Mouse (Mus musculus): ENCODE data around the gene Podxl. TPM values are rescaled to one million over a fixed set of nuclear protein-coding genes. Genes with fewer than 3 reads are reported as not detected.

Podxl gene
- polyA plus RNA-seq, 1 experiment from 2014 or later: 9.2 TPM

- ATAC-seq (ENCODE audit: low FRiP score): no peak
- H3K9ac ChIP-seq (replicated peaks): no peak overlapping the region
- WGBS: 80% methylated on average over 1 of the region's 1 CpGs
Measured at GRCm38 (mm10) chr6:31592579-31593238, 28.9 kb upstream of the Podxl start.

DNA sequence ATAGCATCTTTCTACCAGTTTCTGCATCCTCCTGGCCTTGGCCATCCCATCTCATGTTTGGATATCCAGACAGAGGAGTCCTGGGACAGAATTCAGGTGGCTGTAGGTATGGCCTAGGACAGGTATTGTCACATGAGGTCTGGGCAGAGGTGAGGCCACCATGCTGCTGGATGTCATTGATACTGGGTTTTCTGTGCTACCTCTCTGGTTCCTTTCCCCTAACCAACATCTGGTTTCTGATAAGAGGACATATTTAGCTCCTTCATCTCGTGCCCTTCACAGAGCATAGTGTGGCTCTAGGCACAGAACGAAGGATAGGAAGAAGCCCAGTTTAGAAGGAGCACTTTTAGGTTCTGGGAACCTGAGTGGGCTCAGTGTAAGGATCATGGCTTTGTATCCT lies 28.3 kb upstream of the Podxl start:
- Histone ChIP-seq H3K4me3 (replicated peaks) (no peak overlapping the region), H3K4me2 (no peak overlapping the region), H3K9ac (replicated peaks) (no peak overlapping the region), H3K36me3 (no peaks in the 10 kb centered on the region), H3K9me3 (replicated peaks) (no peaks in the 10 kb centered on the region), H3K27me3 (replicated peaks) (no peaks in the 10 kb centered on the region), H3K27ac (replicated peaks) (no peak overlapping the region), H3K4me1 (peaks cover 11% of the 10 kb centered on the region)
- WGBS: 89% methylated on average over 2 of the region's 2 CpGs
- no peak for ATAC-seq (ENCODE audit: low FRiP score)

More at GRCm38 (mm10) chr6:31592579-31593238, 28.9 kb upstream of the Podxl start:
- Histone ChIP-seq H3K27ac (replicated peaks) (no peak overlapping the region), H3K36me3 (no peaks in the 10 kb centered on the region), H3K4me3 (replicated peaks) (no peak overlapping the region), H3K4me2 (no peak overlapping the region), H3K4me1 (peaks cover 14% of the 10 kb centered on the region), H3K9me3 (replicated peaks) (no peaks in the 10 kb centered on the region), H3K27me3 (replicated peaks) (no peaks in the 10 kb centered on the region)

GRCm38 (mm10) chr6:31591676-31592075 lies 27.9 kb upstream of the Podxl start:
- H3K4me3 ChIP-seq (replicated peaks): no peak overlapping the region
- no peak for ATAC-seq (ENCODE audit: low FRiP score)
- WGBS: 89% methylated on average over 3 of the region's 3 CpGs
- no peak overlapping the region for H3K4me2 ChIP-seq
- H3K36me3 ChIP-seq: no peaks in the 10 kb centered on the region
- no peaks in the 10 kb centered on the region for H3K27me3 ChIP-seq (replicated peaks)
- H3K27ac ChIP-seq (replicated peaks): no peak overlapping the region
- no peak overlapping the region for H3K9ac ChIP-seq (replicated peaks)
- H3K4me1 ChIP-seq: peaks cover 6% of the 10 kb centered on the region
- H3K9me3 ChIP-seq (replicated peaks): no peaks in the 10 kb centered on the region

DNA sequence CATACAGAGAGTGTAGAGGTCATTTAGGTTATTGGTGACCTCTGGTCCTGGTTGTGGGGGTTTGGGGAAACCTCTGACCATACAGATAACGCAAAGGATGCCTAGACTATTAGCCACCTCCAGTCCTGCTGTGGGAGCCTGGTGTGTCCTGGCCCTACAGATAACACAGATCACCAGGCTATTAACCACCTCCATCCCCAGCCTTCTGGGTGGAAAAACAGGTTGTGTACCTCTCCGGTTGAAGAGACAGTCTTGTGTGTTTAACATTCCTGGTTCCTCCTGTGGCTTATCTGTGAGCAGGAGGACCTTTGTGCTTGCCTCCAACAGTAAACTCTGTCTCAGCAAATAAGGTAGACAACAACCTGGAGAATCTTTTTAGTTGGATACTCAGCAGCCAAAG lies 27.0 kb upstream of the Podxl start:
- H3K27me3 ChIP-seq (replicated peaks): no peaks in the 10 kb centered on the region
- H3K4me2 ChIP-seq: no peak overlapping the region
- H3K9ac ChIP-seq (replicated peaks): no peak overlapping the region
- no peak overlapping the region for H3K27ac ChIP-seq (replicated peaks)
- no peaks in the 10 kb centered on the region for H3K36me3 ChIP-seq
- WGBS: 98% methylated on average over 2 of the region's 2 CpGs
- no peak for ATAC-seq (ENCODE audit: low FRiP score)
- no peaks in the 10 kb centered on the region for H3K4me1 ChIP-seq
- H3K4me3 ChIP-seq (replicated peaks): no peak overlapping the region
- H3K9me3 ChIP-seq (replicated peaks): no peaks in the 10 kb centered on the region

DNA sequence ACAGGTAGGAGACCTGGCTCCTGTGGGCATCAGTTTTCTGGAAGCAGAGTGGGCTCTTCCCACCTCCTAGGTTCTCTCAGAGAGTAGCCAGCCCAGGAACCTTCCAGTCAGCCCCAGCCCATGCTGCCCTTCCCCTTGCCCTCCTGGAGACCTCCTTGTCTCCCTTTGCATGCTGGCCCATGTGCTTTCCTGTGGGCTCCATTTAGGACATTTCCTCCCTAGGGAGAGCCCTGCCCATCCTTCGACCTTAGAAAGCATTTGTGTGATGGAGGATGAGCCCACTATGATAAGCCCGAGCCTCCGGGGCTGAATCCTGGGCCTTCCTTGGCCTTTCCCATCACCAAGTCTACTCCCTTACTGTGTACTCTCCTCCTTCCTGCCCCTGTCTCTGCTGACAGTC lies 25.5 kb upstream of the Podxl start:
- no peaks in the 10 kb centered on the region for H3K27me3 ChIP-seq (replicated peaks)
- no peak overlapping the region for H3K4me2 ChIP-seq
- no peaks in the 10 kb centered on the region for H3K9me3 ChIP-seq (replicated peaks)
- ATAC-seq (ENCODE audit: low FRiP score): no peak
- H3K36me3 ChIP-seq: no peaks in the 10 kb centered on the region
- WGBS: 83% methylated on average over 3 of the region's 3 CpGs
- no peaks in the 10 kb centered on the region for H3K4me1 ChIP-seq
- H3K27ac ChIP-seq (replicated peaks): no peak overlapping the region
- H3K4me3 ChIP-seq (replicated peaks): no peak overlapping the region
- no peak overlapping the region for H3K9ac ChIP-seq (replicated peaks)

DNA sequence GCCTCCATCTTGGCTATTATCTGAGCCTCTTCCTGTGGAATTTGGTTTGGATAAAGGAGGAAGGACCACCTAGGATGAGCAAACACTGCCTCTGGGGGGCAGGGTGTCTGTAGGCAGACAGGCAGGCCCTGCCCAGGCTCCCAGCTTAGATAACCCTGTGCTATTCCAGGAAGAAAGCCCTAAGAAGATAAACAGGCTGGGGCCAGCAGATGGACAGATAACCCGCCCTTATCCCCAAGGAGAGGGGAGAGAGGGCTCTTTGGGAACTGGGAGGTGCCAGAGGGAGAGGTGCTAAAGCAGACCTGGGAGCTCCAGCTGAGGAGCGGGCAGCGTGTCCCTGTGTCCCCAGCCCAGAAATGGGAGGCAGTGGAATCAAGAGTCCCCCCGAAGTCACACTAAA lies 23.9 kb upstream of the Podxl start:
- Histone ChIP-seq H3K4me1 (no peaks in the 10 kb centered on the region), H3K36me3 (no peaks in the 10 kb centered on the region), H3K4me2 (no peak overlapping the region), H3K4me3 (replicated peaks) (no peak overlapping the region), H3K27ac (replicated peaks) (no peak overlapping the region), H3K9ac (replicated peaks) (no peak overlapping the region), H3K9me3 (replicated peaks) (no peaks in the 10 kb centered on the region), H3K27me3 (replicated peaks) (no peaks in the 10 kb centered on the region)
- 67% methylated on average over 4 of the region's 4 CpGs for WGBS
- ATAC-seq (ENCODE audit: low FRiP score): no peak

DNA sequence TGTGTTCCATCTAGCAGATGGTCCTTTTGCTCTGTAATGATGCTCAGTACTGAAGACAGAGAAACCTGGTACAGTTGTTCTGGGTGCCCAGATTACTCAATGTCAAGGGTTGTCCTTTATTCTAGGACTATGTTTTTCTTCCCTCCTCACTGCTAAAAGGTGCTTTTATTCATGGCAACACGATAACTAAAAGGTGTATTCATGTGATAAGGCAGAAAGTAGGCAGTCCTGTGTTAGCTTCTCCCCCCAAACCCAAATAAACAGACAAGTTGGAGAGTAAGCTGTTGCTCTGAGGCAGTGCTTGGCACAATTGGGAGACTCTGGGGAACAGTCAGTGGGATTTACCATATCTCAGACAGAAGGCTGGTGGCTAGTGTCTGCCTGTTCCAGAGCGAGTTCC lies 22.3 kb upstream of the Podxl start:
- Histone ChIP-seq H3K27me3 (replicated peaks) (no peaks in the 10 kb centered on the region), H3K9ac (replicated peaks) (no peak overlapping the region), H3K4me3 (replicated peaks) (no peak overlapping the region), H3K4me2 (no peak overlapping the region), H3K4me1 (no peaks in the 10 kb centered on the region), H3K9me3 (replicated peaks) (no peaks in the 10 kb centered on the region), H3K36me3 (no peaks in the 10 kb centered on the region), H3K27ac (replicated peaks) (no peak overlapping the region)
- ATAC-seq (ENCODE audit: low FRiP score): no peak
- 85% methylated on average over 2 of the region's 2 CpGs for WGBS

DNA sequence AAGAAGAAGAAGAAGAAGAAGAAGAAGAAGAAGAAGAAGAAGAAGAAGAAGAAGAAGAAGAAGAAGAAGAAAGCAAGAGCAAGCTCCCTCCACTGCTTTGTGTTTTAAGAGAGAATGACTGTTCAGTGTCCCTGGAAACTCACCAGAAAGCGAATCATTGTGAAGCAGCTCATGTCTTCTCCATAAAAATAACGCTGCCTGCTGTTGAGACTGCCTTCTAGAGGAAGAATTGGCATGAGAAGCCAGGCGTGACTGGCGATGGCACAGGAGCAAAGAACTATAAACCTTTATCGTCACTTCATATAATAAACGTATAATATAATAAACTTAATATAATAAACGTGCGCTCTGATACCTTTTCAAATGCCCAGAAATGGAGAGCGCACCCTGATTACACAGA lies 12.4 kb upstream of the Podxl start:
- no peak for ATAC-seq (ENCODE audit: low FRiP score)
- no peak overlapping the region for H3K27ac ChIP-seq (replicated peaks)
- no peak overlapping the region for H3K4me2 ChIP-seq
- 55% methylated on average over 9 of the region's 9 CpGs for WGBS
- no peak overlapping the region for H3K9ac ChIP-seq (replicated peaks)
- no peaks in the 10 kb centered on the region for H3K27me3 ChIP-seq (replicated peaks)
- no peaks in the 10 kb centered on the region for H3K36me3 ChIP-seq
- no peak overlapping the region for H3K4me3 ChIP-seq (replicated peaks)
- no peaks in the 10 kb centered on the region for H3K9me3 ChIP-seq (replicated peaks)
- H3K4me1 ChIP-seq: no peaks in the 10 kb centered on the region

GRCm38 (mm10) chr6:31575063-31575462 lies 11.3 kb upstream of the Podxl start:
- H3K4me1 ChIP-seq: no peaks in the 10 kb centered on the region
- no peak overlapping the region for H3K4me2 ChIP-seq
- WGBS: 81% methylated on average over 4 of the region's 4 CpGs
- H3K27me3 ChIP-seq (replicated peaks): no peaks in the 10 kb centered on the region
- no peak overlapping the region for H3K9ac ChIP-seq (replicated peaks)
- H3K9me3 ChIP-seq (replicated peaks): no peaks in the 10 kb centered on the region
- no peaks in the 10 kb centered on the region for H3K36me3 ChIP-seq
- H3K4me3 ChIP-seq (replicated peaks): no peak overlapping the region
- no peak for ATAC-seq (ENCODE audit: low FRiP score)
- no peak overlapping the region for H3K27ac ChIP-seq (replicated peaks)

DNA sequence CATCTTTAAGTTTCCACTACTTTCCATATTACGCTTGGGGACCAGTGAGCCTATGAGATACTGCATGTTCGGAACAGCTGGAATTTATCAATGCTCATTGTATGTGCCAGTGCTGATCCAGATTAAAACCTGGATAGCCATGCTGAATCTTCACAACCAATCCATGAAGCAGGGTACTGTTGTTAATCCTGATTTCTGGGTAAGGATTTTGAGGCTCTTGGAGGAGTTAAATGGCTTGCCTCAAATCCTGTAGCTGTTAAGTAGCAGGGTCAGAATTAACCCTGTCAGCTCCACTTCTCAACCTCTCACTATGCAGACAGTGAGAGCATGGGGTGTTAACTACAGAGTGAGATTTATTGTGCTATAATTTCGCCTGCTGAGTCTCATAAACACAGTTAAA lies 7.7 kb upstream of the Podxl start:
- Histone ChIP-seq H3K4me2 (no peak overlapping the region), H3K4me3 (replicated peaks) (no peak overlapping the region), H3K27ac (replicated peaks) (no peak overlapping the region)

DNA sequence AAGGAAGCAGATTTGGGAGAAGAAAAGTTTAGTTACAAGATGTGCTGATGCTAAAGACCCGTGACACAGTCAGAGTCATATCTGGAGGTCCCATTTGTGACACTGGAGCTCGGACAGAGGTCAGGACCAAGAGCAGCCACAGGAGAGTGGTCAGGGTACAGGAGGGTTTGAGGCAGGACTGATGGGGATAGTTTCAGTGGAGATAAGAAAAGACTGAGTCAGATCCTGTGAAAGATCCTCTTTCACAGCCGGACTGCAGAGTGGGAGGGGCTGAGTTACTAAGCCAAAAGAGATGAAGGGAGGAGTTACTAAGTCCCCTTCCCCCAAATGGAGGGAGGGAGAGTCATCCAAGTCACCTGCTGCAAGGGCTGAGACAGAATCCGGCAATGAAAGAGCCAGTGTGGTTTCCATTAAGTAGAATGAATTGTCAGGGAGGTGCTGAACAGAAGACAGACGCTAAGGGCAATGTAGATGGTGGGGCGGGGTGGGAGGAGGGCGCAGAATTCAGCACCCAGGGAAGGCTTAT lies 4.4 kb upstream of the Podxl start:
- WGBS: 36% methylated on average over 7 of the region's 7 CpGs
- no peak overlapping the region for H3K4me2 ChIP-seq
- no peaks in the 10 kb centered on the region for H3K27me3 ChIP-seq (replicated peaks)
- H3K9ac ChIP-seq (replicated peaks): no peak overlapping the region
- no peaks in the 10 kb centered on the region for H3K9me3 ChIP-seq (replicated peaks)
- ATAC-seq (ENCODE audit: low FRiP score): no peak
- H3K4me1 ChIP-seq: peaks cover 18% of the 10 kb centered on the region
- no peak overlapping the region for H3K27ac ChIP-seq (replicated peaks)
- H3K36me3 ChIP-seq: no peaks in the 10 kb centered on the region
- no peak overlapping the region for H3K4me3 ChIP-seq (replicated peaks)

More for the DNA sequence above, 7.7 kb upstream of the Podxl start:
- 61% methylated on average over 3 of the region's 3 CpGs for WGBS
- no peak overlapping the region for H3K9ac ChIP-seq (replicated peaks)
- H3K9me3 ChIP-seq (replicated peaks): no peaks in the 10 kb centered on the region
- no peaks in the 10 kb centered on the region for H3K36me3 ChIP-seq
- H3K27me3 ChIP-seq (replicated peaks): no peaks in the 10 kb centered on the region
- H3K4me1 ChIP-seq: 0 out of 2 replicates have a peak, but pooled peaks cover 2% of the 10 kb centered on the region
- no peak; the same call in 1 of the 2 replicates for ATAC-seq (ENCODE audit: low FRiP score)

GRCm38 (mm10) chr6:31567200-31567599 lies 3.4 kb upstream of the Podxl start:
- Histone ChIP-seq H3K4me1 (peaks cover 27% of the 10 kb centered on the region), H3K36me3 (no peaks in the 10 kb centered on the region), H3K27ac (replicated peaks) (no peak overlapping the region), H3K27me3 (replicated peaks) (no peaks in the 10 kb centered on the region), H3K4me3 (replicated peaks) (no peak overlapping the region), H3K4me2 (no peak overlapping the region), H3K9ac (replicated peaks) (no peak overlapping the region), H3K9me3 (replicated peaks) (no peaks in the 10 kb centered on the region)
- WGBS: 36% methylated on average over 7 of the region's 7 CpGs
- no peak for ATAC-seq (ENCODE audit: low FRiP score)

Measured in neural tube, embryonic 15.5 days (tissue).